Mouse (Mus musculus): ENCODE measurements around the gene Cdc42ep3.

GRCm38 (mm10) chr17:79299925-79300324 lies 55.0 kb downstream of the Cdc42ep3 start:
- no peak for TF ChIP-seq POLR2A (IDR thresholded peaks at IDR 0.05; ENCODE audit: low read depth, low read length)
- no peak for TF ChIP-seq CTCF (conservative IDR thresholded peaks at IDR 0.05; ENCODE audit: insufficient read depth, insufficient read length, low read depth, low read length)

Data from kidney, adult 2 months (tissue).